Mouse (Mus musculus): Measurements from ENCODE around the gene Golph3.

Gene Golph3

GRCm38 (mm10) chr15:12321091-12321787, at the start of gene Golph3:
Gene Golph3 (plus strand): TSS chr15:12321450.
- peak; percentile 96 for DNase-seq (ENCODE audit: low spot score)

DNA sequence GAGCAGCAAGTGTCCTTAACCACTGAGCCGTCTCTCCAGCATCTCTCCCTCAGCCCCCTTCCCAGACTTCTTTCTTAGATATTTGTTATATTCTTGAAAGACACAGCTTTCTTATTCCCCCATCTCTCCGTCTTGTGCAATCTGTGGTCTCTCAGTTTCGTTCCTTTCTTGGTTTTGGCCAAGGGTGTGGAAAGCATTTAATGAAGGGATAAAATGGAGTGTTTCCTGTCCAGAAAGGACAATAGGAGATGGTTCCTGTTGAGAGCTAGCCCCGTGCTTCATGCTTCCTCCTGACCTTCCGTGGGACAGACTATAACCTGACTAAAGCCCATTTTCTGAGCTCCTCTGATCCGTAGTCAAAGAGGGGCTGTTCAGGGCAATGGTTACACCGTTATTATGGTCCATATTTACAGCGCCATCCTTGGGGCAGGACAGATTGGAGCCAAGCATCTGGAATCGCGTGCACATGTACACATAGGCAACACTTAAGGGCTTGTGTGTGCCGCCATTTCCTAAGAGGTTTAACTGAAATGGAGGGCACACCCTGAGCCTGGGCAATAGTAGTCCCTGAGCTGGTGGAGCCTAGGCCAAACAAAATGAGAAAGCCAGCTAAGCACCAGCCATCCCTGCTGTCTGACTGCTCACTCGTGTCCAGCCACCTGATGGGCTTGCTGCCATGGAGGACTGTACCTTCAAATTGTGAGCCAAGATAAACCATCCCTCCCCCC, 47.8 kb upstream of the Golph3 start:
- DNase-seq (ENCODE audit: low spot score) = no peak

- DNase-seq (ENCODE audit: low spot score) = no peak
Measured at GRCm38 (mm10) chr15:12274053-12274769, 47.0 kb upstream of the Golph3 start.

DNA sequence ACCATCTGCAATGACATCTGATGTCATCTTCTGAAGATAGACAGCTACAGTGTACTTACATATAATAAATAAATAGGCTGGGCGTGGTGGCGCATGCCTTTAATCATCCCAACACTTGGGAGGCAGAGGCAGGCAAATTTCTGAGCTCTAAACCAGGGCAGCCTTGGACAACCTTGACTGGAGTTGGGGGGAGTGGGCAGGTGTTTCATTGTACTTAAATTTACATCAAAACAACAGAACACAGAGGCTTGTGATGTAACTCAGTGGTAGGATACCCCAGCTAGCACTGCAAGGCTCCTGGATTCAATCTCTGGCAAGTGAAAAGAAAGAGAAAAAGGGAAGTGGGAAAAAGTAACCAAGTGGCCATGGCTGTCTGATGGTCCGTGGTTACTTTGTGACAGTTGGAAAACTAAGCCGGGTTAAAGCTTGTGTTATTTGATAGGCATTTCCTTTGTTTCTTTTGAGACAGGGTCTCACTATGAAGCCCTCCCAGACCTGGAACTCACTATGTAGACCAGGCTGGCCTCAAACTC, 46.1 kb upstream of the Golph3 start:
- DNase-seq (ENCODE audit: low spot score) = no peak

- no peak for DNase-seq (ENCODE audit: low spot score)
Measured at GRCm38 (mm10) chr15:12279816-12280215, 41.4 kb upstream of the Golph3 start.

- DNase-seq (ENCODE audit: low spot score) = no peak
Measured at GRCm38 (mm10) chr15:12284794-12285534, 36.3 kb upstream of the Golph3 start.

DNA sequence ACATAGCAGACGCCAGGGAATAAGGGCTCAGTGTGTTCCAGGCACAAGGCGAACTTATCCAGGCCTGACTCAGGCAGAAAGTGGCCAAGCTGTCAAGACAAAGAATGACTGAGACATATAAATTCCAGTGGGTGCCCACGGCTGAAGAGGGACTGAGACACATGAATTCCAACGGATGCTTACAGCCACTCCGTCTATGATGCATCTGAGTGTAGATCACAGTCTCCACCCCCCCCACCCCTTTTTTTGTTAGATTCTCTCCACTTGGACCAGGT, 35.8 kb upstream of the Golph3 start:
- DNase-seq (ENCODE audit: low spot score) = no peak

GRCm38 (mm10) chr15:12290330-12290729, 30.9 kb upstream of the Golph3 start:
- DNase-seq (ENCODE audit: low spot score) = no peak

GRCm38 (mm10) chr15:12291757-12292156, 29.5 kb upstream of the Golph3 start:
- no peak for DNase-seq (ENCODE audit: low spot score)

DNA sequence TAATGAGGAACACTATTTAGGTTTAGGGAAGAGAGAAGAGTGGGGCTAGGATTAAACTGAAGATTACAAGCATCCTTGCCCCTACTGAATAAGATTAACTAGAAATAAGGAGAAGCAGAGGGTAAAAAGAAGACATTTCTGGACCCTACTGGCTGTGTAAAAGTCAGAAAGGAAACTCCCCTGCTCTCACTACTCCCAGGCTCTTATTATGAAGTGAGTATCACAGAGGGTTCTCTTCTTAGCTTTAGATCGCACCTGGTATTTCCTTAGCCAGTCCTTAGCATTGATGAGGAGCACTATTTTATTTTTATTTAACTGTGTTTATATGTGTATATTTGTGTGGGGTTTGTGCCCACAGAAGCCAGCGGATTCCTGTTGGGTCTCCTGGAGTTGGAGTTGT, 25.0 kb upstream of the Golph3 start:
- no peak for DNase-seq (ENCODE audit: low spot score)

GRCm38 (mm10) chr15:12298231-12298737, 23.0 kb upstream of the Golph3 start:
- no peak for DNase-seq (ENCODE audit: low spot score)

- no peak for DNase-seq (ENCODE audit: low spot score)
Measured at GRCm38 (mm10) chr15:12301771-12302170, 19.5 kb upstream of the Golph3 start.

DNA sequence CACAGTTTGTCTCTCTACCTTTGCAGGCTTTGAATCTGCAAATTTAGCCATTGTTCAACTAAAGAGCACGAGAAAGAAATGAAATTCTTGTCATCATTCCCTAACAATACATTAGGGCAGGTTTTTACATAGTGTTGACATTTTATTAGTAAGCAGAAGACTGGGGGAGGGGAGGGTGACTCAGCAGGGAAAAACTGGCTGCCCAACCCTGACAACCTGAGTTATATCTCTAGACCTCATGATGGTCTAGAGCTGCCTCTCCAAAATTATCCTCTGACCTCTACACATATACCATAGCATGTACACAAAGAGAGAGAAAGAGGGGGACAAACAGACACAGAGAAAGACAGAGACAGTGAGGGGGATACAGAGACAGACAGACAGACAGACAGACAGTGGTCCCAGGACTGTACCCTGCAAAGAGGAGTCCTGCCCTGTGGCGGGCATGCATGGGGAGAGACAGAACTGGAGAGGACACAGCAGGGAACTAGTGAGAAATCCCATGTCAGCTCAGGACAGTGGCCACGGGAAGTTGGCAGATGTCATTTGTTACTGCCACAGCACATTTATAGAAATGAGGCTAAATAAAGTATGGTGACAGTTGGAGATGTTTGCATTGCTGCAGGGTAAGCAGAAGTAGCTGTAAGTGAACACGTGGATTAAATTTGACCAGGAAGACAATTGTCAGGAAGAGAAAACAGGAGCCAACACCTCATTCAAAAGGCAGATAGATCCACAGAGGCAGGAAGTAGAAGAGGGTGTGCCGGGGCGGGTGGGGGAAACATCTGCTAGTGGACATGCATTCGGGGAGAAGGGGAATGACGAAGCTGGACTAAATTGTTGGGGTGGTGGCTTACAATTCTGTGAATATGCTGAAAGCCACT, 14.8 kb upstream of the Golph3 start:
- no peak for DNase-seq (ENCODE audit: low spot score)

DNA sequence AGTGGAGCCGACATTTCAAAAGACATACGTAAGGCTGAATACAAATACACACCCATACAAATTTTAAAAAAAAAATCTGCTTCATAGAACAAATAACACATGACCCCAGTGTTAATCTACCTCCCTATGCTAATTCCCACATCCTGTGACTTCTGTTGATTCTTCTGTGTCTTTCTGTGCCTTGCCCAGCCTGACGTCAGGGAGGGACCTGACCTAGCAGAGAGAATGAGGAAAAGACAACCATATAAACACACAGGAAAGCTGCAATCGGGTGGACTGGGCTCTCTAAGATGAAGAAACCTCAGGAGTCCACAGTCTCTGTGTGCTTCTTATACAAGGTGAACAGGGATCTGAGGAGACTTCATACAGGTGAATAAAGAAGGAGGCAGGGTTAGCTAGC, 14.1 kb upstream of the Golph3 start:
- DNase-seq (ENCODE audit: low spot score) = no peak

- no peak for DNase-seq (ENCODE audit: low spot score)
Measured at GRCm38 (mm10) chr15:12308539-12308938, 12.7 kb upstream of the Golph3 start.

- DNase-seq (ENCODE audit: low spot score) = no peak
Measured at GRCm38 (mm10) chr15:12310676-12311075, 10.6 kb upstream of the Golph3 start.

DNA sequence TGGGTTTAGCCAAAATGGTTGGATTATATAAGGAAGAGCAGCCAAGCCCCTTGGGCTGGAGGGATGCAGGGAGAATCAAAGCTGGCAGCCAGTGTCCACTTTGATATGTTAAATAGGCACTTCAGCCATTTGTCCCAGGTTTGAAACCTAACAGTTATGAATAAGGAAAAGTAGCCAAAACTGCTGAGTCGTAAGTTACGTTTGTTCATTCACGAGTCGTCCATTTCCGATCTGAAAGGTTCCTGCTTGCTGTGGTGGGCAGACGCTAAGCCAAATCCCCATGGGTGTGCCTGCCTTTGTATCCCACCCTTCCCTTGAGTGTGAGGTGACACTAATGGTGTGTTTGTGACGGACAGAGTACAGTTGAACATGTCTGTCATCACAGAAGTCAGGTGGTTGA, 9.8 kb upstream of the Golph3 start:
- DNase-seq (ENCODE audit: low spot score) = no peak

DNA sequence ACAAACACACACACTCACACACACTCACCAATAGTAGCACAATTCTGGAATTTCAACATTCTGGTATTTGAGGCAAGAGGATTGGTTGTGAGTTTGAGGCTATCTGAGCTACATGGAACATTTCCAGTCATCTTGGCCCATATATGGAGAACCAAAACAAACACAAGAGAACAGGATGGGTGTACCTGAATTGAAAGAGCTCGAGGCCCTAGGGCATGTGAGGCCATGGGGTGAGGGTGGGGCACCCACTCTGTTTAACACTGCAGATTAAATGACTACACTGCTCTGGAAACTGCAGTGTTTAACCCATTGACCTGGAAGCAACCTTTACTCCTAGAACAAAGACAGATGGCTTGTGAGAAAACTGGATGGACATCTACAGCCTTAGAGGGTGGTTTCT, 8.0 kb upstream of the Golph3 start:
- DNase-seq (ENCODE audit: low spot score) = no peak

DNA sequence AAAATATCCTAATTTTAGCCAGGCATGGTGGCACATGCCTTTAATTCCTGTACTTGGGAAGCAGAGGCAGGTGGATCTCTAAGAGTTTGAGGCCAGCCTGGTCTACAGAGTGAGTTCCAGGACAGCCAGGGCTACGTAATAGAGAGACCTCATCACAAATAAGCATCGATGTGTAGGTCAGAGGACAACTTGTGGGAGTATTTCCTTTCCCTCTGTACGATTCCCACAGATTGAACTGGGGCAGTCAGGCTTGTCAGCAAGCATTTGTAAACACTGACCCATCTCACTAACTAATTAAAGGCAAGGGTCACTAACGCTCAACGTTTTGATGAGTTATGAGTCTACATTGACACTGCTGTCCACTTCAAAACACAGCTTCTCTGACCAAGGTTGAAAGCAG, 6.7 kb upstream of the Golph3 start:
- no peak for DNase-seq (ENCODE audit: low spot score)

- no peak for DNase-seq (ENCODE audit: low spot score)
Measured at GRCm38 (mm10) chr15:12315996-12316395, 5.3 kb upstream of the Golph3 start.

GRCm38 (mm10) chr15:12317290-12317689, 4.0 kb upstream of the Golph3 start:
- no peak for DNase-seq (ENCODE audit: low spot score)
